ENCODE assay signal across 9 mouse cellular contexts in the genomic region with DNA sequence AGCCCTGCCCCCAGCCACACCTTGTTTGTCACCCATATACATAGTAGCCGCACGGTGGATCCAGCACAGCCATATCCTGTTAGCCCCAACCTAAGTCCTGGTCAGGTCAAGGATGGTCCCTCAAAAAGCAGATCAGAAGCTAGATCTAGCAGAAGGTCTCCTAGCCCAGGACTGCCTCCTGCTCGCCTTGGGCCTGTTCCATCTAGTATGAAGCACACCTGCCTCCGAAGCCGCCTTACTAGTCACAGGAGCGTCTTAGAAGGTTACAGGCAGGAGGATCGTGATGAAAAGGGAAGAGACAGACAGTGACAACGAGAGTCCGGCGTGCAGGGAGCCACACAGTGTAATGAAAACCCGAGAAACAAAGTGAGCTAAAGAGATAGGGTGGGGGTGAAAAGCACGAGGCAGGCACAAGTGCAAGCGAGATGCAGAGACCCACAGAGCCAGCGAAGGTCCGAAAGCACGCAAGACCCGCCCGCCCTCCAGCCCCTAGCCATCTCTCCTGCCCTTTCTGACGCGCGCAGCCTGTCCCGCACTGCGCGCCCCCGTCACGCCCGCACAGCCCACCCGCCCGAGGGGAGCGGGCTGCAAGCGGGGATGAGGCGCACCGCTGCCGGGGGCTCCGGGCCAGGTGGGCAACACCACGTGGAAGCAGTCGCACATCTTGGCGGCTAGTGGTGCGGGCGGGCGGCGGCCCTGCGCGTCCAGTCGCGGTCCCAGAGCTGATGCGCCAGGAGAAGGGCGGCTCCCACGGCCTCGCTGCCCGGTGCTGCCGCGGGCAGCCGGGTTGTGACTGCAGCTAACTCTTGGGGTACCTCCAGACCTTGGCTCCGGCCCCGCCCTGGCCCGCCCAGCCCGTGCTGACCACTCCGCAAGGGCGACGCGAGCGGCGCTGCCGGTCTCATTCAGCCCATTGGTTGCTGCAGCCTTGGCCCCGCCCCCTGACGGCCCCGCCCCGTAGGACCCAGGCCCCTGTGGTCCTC. TPM values are rescaled to one million over a fixed set of nuclear protein-coding genes. Genes with fewer than 3 reads are reported as not detected.
DNase-seq lines count a peak whose midpoint lies in the region; ATAC-seq and TF ChIP-seq lines count a peak whose summit lies in the region.
"Had no signal": no experiment of that assay in that cellular context is flagged by ENCODE, and none has a peak within 500 bp of the region (broad histone marks: within the 10 kb centered on the region; RNA-seq: fewer than 3 reads in every experiment).

A gene (minus strand): TSS at position 794 of the 983 bp plus-strand sequence.

- no peak for DNase-seq in lung, postnatal 10 days
- DNase-seq in cerebellum, postnatal 10 days, result peak; percentile 81 to 86
- DNase-seq in heart, adult 2 months, result no peak
- DNase-seq in kidney, postnatal 25 days, result peak; percentile 34 to 71
- DNase-seq in naive thymus-derived CD4-positive, alpha-beta T cell, adult 2 months (ENCODE audit: low read depth), result peak; percentile 29
- DNase-seq in layer of hippocampus, postnatal 25 days (ENCODE audit: extremely low spot score in 1 of 2, low spot score in 1 of 2), result no peak
- no peak for DNase-seq in spleen, adult 18-20 months

- H3K4me1 ChIP-seq in lung, embryonic 15.5 days, result peaks cover 48% of the 10 kb centered on the region
- H3K4me1 ChIP-seq in heart, adult 2 months (ENCODE audit: control insufficient read depth, insufficient read depth, low read length), result peaks cover 3% of the 10 kb centered on the region; the same call in 1 of the 2 replicates

- peak within 1 kb of the TSS; percentile 98 for H3K4me2 ChIP-seq in lung, embryonic 15.5 days

- peak within 1 kb of the TSS; percentile 38 for H3K9ac ChIP-seq in lung, embryonic 15.5 days
- peak within 1 kb of the TSS; percentile 61 for H3K9ac ChIP-seq in heart, adult 2 months (ENCODE audit: low read depth, low read length)

- no peaks in the 10 kb centered on the region for H3K36me3 ChIP-seq in lung, embryonic 15.5 days
- H3K36me3 ChIP-seq in heart, adult 2 months (ENCODE audit: control insufficient read depth, insufficient read depth, low read length), result no peaks in the 10 kb centered on the region

- TF ChIP-seq EP300 in heart, adult 2 months (IDR thresholded peaks at IDR 0.05; ENCODE audit: insufficient read depth, low read depth, low read length), result no peak

- H3K9me3 ChIP-seq in lung, embryonic 15.5 days, result no peaks in the 10 kb centered on the region

- 3% methylated on average over 64 of the region's 69 CpGs for WGBS in lung, embryonic 15.5 days
- 6% methylated on average over 62 of the region's 69 CpGs for WGBS in heart, adult 2 months

- H3K27me3 ChIP-seq in lung, embryonic 15.5 days, result peaks cover 53% of the 10 kb centered on the region
- peaks cover 2% of the 10 kb centered on the region; the same call in 1 of the 2 replicates for H3K27me3 ChIP-seq in heart, adult 2 months (ENCODE audit: control insufficient read depth, insufficient read depth, low read length)

- peak; percentile 29; the same call in 1 of the 2 replicates for ATAC-seq in lung, embryonic 15.5 days (ENCODE audit: borderline replicate concordance, extremely low read depth, low FRiP score, low TSS enrichment)

- no peak within 1 kb of the TSS for H3K27ac ChIP-seq in lung, embryonic 15.5 days
- no peak within 1 kb of the TSS for H3K27ac ChIP-seq in heart, adult 2 months

- TF ChIP-seq CTCF in heart, adult 2 months (IDR thresholded peaks at IDR 0.05), result no peak

- intact Hi-C loops in heart, adult 2 months (cut with DNase I), result no loop called here

- no peaks in the 10 kb centered on the region for H3K79me2 ChIP-seq in heart, adult 2 months (replicated peaks; ENCODE audit: control insufficient read depth, insufficient read depth, low read length)

- peak within 1 kb of the TSS; percentile 46 for H3K4me3 ChIP-seq in lung, embryonic 15.5 days
- peak within 1 kb of the TSS; percentile 39 for H3K4me3 ChIP-seq in heart, adult 2 months
- H3K4me3 ChIP-seq: erythroblast, embryonic 14.5 days had no signal

- TF ChIP-seq POLR2A in heart, adult 2 months (IDR thresholded peaks at IDR 0.05; ENCODE audit: insufficient read depth, low read depth, low read length), result no peak

RNA-seq across cellular contexts. Expression of the gene that starts here (rescaled TPM):
- 0.72 and 0.98 TPM in 2 replicates for polyA plus RNA-seq in lung, embryonic 15.5 days (2015; fragmentation: Nextera tagmentation; extraction: Ambion mirVana)
- total RNA-seq in heart, adult 2 months (2021), result 10 to 100 TPM; 14.8 to 15.7 TPM
- 5.4 and 7.5 TPM in 2 replicates for polyA plus RNA-seq in heart, adult 2 months (2012; rRNA removed)
- total RNA-seq in layer of hippocampus, postnatal 25 days (2021), result 1 to 10 TPM; 3.2 to 3.5 TPM

Comparison
In these comparisons a context has a peak if more than half of its experiments do, and no peak if none do; other contexts are left out.
1. Peak in ATAC-seq, H3K4me3 ChIP-seq, H3K9ac ChIP-seq and H3K4me2 ChIP-seq in lung, embryonic 15.5 days; RNA of the gene not detected or under 1 TPM.
2. DNase-seq: peak in cerebellum, postnatal 10 days (2 of 2), kidney, postnatal 25 days (2 of 2) and naive thymus-derived CD4-positive, alpha-beta T cell, adult 2 months (single experiment); none in lung, postnatal 10 days (single experiment), heart, adult 2 months (0 of 2), layer of hippocampus, postnatal 25 days (0 of 2) and spleen, adult 18-20 months (0 of 2).